Mouse (Mus musculus) intestine, embryonic 16.5 days (tissue): ENCODE data around the gene Wdr41. TPM values are rescaled to one million over a fixed set of nuclear protein-coding genes. Genes with fewer than 3 reads are reported as not detected.

ENCODE experiments used
- ATAC-seq: fragments of 200-750 bp; cut with Nextera tagmentation; 2 replicates; pipeline ENCODE4 v1.8.0; 2017; ENCODE audit warnings: moderate TSS enrichment, moderate library complexity
- H3K27ac ChIP-seq: fragments of 300-500 bp; sonication (generic); 2 replicates; pipeline ENCODE4 v1.5.1; 2014; ENCODE audit warnings: mild to moderate bottlenecking, low read length
- H3K27me3 ChIP-seq: fragments of 300-500 bp; sonication (generic); replicated peaks from 2 replicates; pipeline ENCODE4 v1.6.1; 2014; ENCODE audit warnings: low read length, control low read depth, mixed read lengths; ENCODE audit not compliant: control insufficient read depth, insufficient read depth
- H3K36me3 ChIP-seq: fragments of 300-500 bp; sonication (generic); 2 replicates; pipeline ENCODE4 v1.6.1; 2014; ENCODE audit warnings: low read length, control low read depth; ENCODE audit not compliant: control insufficient read depth, insufficient read depth
- H3K4me1 ChIP-seq: fragments of 300-500 bp; sonication (generic); 2 replicates; pipeline ENCODE4 v1.6.1; 2014; ENCODE audit warnings: low read length, control low read depth, mixed read lengths; ENCODE audit not compliant: control insufficient read depth, insufficient read depth
- H3K4me2 ChIP-seq: fragments of 300-500 bp; sonication (generic); 2 replicates; pipeline ENCODE4 v1.6.1; 2014; ENCODE audit warnings: low read depth, low read length, control low read depth
- H3K4me3 ChIP-seq: fragments of 300-500 bp; sonication (generic); 2 replicates; pipeline ENCODE4 v1.5.1; 2014; ENCODE audit warnings: mild to moderate bottlenecking, low read length
- H3K9ac ChIP-seq: fragments of 300-500 bp; sonication (generic); 2 replicates; pipeline ENCODE4 v1.6.1; 2014; ENCODE audit warnings: low read depth, low read length
- H3K9me3 ChIP-seq: fragments of 300-500 bp; sonication (generic); 2 replicates; pipeline ENCODE4 v1.6.1; 2016; ENCODE audit warnings: low read length, control low read depth; ENCODE audit not compliant: control insufficient read depth
- WGBS: fragments of 180-500 bp; shearing (Covaris S2); extraction: QIAGEN DNeasy Blood & Tissue Kit; methylation state at CpG from one replicate; pipeline ENCODE4 v1.1.7; 2014; 5-methylcytosine and 5-hydroxymethylcytosine counted together
- polyA plus RNA-seq: library from polyadenylated mRNA; unstranded; fragments of >200 nt; fragmentation: Nextera tagmentation; extraction: Ambion mirVana; gene quantifications from 2 replicates; pipeline ENCODE4 v1.2.1, GENCODE M21; 2015

Wdr41 gene
- polyA plus RNA-seq, 1 experiment from 2014 or later, result 19.6 TPM

GRCm38 (mm10) chr13:95055742-95056388 is 79.7 kb downstream of the Wdr41 start:
- 91% methylated on average over 1 of the region's 1 CpGs for WGBS
- ATAC-seq, result no peak

GRCm38 (mm10) chr13:95056501-95057280 is 80.5 kb downstream of the Wdr41 start:
- Histone ChIP-seq H3K9ac (no peak overlapping the region), H3K27me3 (no peaks in the 10 kb centered on the region), H3K4me2 (no peak overlapping the region), H3K9me3 (no peaks in the 10 kb centered on the region), H3K36me3 (no peaks in the 10 kb centered on the region), H3K4me1 (no peaks in the 10 kb centered on the region), H3K27ac (no peak overlapping the region), H3K4me3 (no peak overlapping the region)
- no peak for ATAC-seq
- WGBS, result 83% methylated on average over 11 of the region's 11 CpGs

More at GRCm38 (mm10) chr13:95055742-95056388, 79.7 kb downstream of the Wdr41 start:
- Histone ChIP-seq H3K36me3 (no peaks in the 10 kb centered on the region), H3K9ac (no peak overlapping the region), H3K4me3 (no peak overlapping the region), H3K27me3 (no peaks in the 10 kb centered on the region), H3K4me1 (no peaks in the 10 kb centered on the region), H3K4me2 (no peak overlapping the region), H3K9me3 (no peaks in the 10 kb centered on the region), H3K27ac (no peak overlapping the region)

- 77% methylated on average over 4 of the region's 4 CpGs for WGBS
- no peak for ATAC-seq
- Histone ChIP-seq H3K9ac (no peak overlapping the region), H3K4me3 (no peak overlapping the region), H3K9me3 (no peaks in the 10 kb centered on the region), H3K4me1 (no peaks in the 10 kb centered on the region), H3K4me2 (no peak overlapping the region), H3K36me3 (no peaks in the 10 kb centered on the region), H3K27ac (no peak overlapping the region), H3K27me3 (no peaks in the 10 kb centered on the region)
Measured at GRCm38 (mm10) chr13:95058885-95059284, 82.7 kb downstream of the Wdr41 start.

GRCm38 (mm10) chr13:95063390-95064017 is 87.4 kb downstream of the Wdr41 start:
- no peak overlapping the region for H3K27ac ChIP-seq
- WGBS, result 70% methylated on average over 4 of the region's 4 CpGs
- H3K9ac ChIP-seq, result no peak overlapping the region
- no peaks in the 10 kb centered on the region for H3K27me3 ChIP-seq
- H3K4me1 ChIP-seq, result no peaks in the 10 kb centered on the region
- ATAC-seq, result no peak
- H3K4me3 ChIP-seq, result no peak overlapping the region
- no peak overlapping the region for H3K4me2 ChIP-seq
- no peaks in the 10 kb centered on the region for H3K36me3 ChIP-seq
- H3K9me3 ChIP-seq, result no peaks in the 10 kb centered on the region

GRCm38 (mm10) chr13:95067854-95068253 is 91.7 kb downstream of the Wdr41 start:
- H3K9me3 ChIP-seq, result no peaks in the 10 kb centered on the region
- no peak overlapping the region for H3K27ac ChIP-seq
- 67% methylated on average over 6 of the region's 6 CpGs for WGBS
- ATAC-seq, result no peak
- H3K4me2 ChIP-seq, result no peak overlapping the region
- no peak overlapping the region for H3K9ac ChIP-seq
- H3K36me3 ChIP-seq, result no peaks in the 10 kb centered on the region
- no peaks in the 10 kb centered on the region for H3K4me1 ChIP-seq
- no peaks in the 10 kb centered on the region for H3K27me3 ChIP-seq
- no peak overlapping the region for H3K4me3 ChIP-seq

- Histone ChIP-seq H3K4me3 (no peak overlapping the region), H3K9me3 (no peaks in the 10 kb centered on the region), H3K36me3 (no peaks in the 10 kb centered on the region), H3K9ac (no peak overlapping the region), H3K27ac (no peak overlapping the region), H3K4me2 (no peak overlapping the region), H3K4me1 (no peaks in the 10 kb centered on the region), H3K27me3 (no peaks in the 10 kb centered on the region)
- ATAC-seq, result no peak
Measured at GRCm38 (mm10) chr13:95070268-95070667, 94.1 kb downstream of the Wdr41 start.

Other genes starting within 250 kb of the Wdr41 start
- 216 and 217 TPM in 2 replicates for gene Tbca, start 187.4 kb upstream of the Wdr41 start, polyA plus RNA-seq
- gene Otp, start 100.7 kb upstream of the Wdr41 start, polyA plus RNA-seq, result not detected in 2 replicates